Mouse (Mus musculus) stomach, postnatal 0 days (tissue): Measurements from ENCODE around the gene Spsb1. TPM values are rescaled to one million over a fixed set of nuclear protein-coding genes. Genes with fewer than 3 reads are reported as not detected.

ENCODE experiments used
- ATAC-seq: fragments of 200-750 bp; cut with Nextera tagmentation; 2 replicates; pipeline ENCODE4 v1.8.0; 2017; ENCODE audit not compliant: low FRiP score, low TSS enrichment
- DNase-seq: peaks from one replicate; pipeline ENCODE4 v3.0.0-alpha.2; 2016; ENCODE audit warnings: low spot score
- H3K27ac ChIP-seq: fragments of 300-500 bp; sonication (generic); replicated peaks from 2 replicates; pipeline ENCODE4 v1.5.1; 2014; ENCODE audit warnings: mild to moderate bottlenecking, control low read depth
- H3K27me3 ChIP-seq: fragments of 300-500 bp; sonication (generic); 2 replicates; pipeline ENCODE4 v1.6.1; 2014; ENCODE audit warnings: low read length; ENCODE audit not compliant: control insufficient read depth, insufficient read depth
- H3K36me3 ChIP-seq: fragments of 300-500 bp; sonication (generic); 2 replicates; pipeline ENCODE4 v1.6.1; 2014; ENCODE audit warnings: low read length, mixed read lengths; ENCODE audit not compliant: control insufficient read depth, insufficient read depth
- H3K4me1 ChIP-seq: fragments of 300-500 bp; sonication (generic); replicated peaks from 2 replicates; pipeline ENCODE4 v1.6.1; 2014; ENCODE audit warnings: antibody characterized with exemption; ENCODE audit not compliant: control insufficient read depth, insufficient read depth
- H3K4me2 ChIP-seq: fragments of 300-500 bp; sonication (generic); replicated peaks from 2 replicates; pipeline ENCODE4 v1.6.1; 2014; ENCODE audit warnings: low read depth, mild to moderate bottlenecking, control low read depth, moderate library complexity
- H3K4me3 ChIP-seq: fragments of 300-500 bp; sonication (generic); 2 replicates; pipeline ENCODE4 v1.5.1; 2014; ENCODE audit warnings: low read depth, low read length, control low read depth
- H3K9ac ChIP-seq: fragments of 300-500 bp; sonication (generic); 2 replicates; pipeline ENCODE4 v1.6.1; 2014; ENCODE audit warnings: mild to moderate bottlenecking, low read length, control low read depth, mixed read lengths
- H3K9me3 ChIP-seq: fragments of 300-500 bp; sonication (generic); 2 replicates; pipeline ENCODE4 v1.6.1; 2016; ENCODE audit warnings: low read length; ENCODE audit not compliant: control insufficient read depth
- CTCF ChIP-seq: IDR thresholded peaks from 2 replicates; pipeline ENCODE4 v1.5.1; 2016; ENCODE audit warnings: antibody characterized with exemption, low read depth, mild to moderate bottlenecking, moderate library complexity
- EP300 ChIP-seq: optimal IDR thresholded peaks from 2 replicates; pipeline ENCODE3; 2016; ENCODE audit warnings: antibody characterized with exemption
- WGBS: fragments of 180-500 bp; shearing (Covaris S2); extraction: QIAGEN DNeasy Blood & Tissue Kit; methylation state at CpG from one replicate; pipeline ENCODE4 v1.1.7; 2014; 5-methylcytosine and 5-hydroxymethylcytosine counted together
- polyA plus RNA-seq: library from polyadenylated mRNA; unstranded; fragments of >200 nt; fragmentation: Nextera tagmentation; extraction: Ambion mirVana; gene quantifications from 2 replicates; pipeline ENCODE4 v1.2.1, GENCODE M21; 2015

The Spsb1 gene
- polyA plus RNA-seq, 1 experiment from 2014 or later = 13.1 TPM

- DNase-seq (no peak), ATAC-seq (peak; percentile 19; the same call in 1 of the 2 replicates)
- Histone ChIP-seq H3K27ac (no peak overlapping the region; the same call in 1 of the 2 replicates), H3K9me3 (no peaks in the 10 kb centered on the region), H3K36me3 (no peaks in the 10 kb centered on the region), H3K4me1 (peaks cover 9% of the 10 kb centered on the region), H3K27me3 (no peaks in the 10 kb centered on the region; the same call in 1 of the 2 replicates), H3K9ac (no peak overlapping the region), H3K4me3 (no peak overlapping the region), H3K4me2 (no peak overlapping the region)
- 35% methylated on average over 9 of the region's 9 CpGs for WGBS
- TF ChIP-seq EP300 (no peak), CTCF (no peak)
Observed at GRCm38 (mm10) chr4:149945194-149945593, 9.6 kb downstream of the Spsb1 start.

DNA sequence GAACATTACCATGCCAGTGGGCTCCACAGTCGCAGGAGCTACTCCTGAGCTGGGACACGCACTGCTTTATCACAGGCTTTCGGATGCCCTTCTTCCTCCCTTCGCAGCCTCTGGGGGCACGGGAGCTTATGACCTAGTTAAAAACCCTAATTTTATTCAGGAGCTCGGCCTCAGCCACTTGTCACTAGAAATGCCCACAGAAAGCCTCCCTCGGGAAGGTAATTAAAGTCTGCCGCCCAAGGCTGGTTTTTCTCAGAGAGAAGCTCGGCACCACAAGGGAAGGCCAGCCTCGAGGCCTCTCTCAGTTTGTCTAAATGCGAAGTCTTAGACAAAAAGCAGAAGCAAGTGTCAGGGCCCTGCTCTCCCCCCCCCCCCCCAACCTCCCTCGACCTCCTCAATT, 10.6 kb downstream of the Spsb1 start:
- Histone ChIP-seq H3K27ac (0 out of 2 replicates have a peak overlapping the region, but pooled peaks have one; percentile 30), H3K9ac (no peak overlapping the region), H3K4me2 (no peak overlapping the region), H3K36me3 (no peaks in the 10 kb centered on the region), H3K4me1 (peaks cover 9% of the 10 kb centered on the region), H3K4me3 (no peak overlapping the region), H3K9me3 (no peaks in the 10 kb centered on the region), H3K27me3 (no peaks in the 10 kb centered on the region; the same call in 1 of the 2 replicates)
- TF ChIP-seq EP300 = no peak
- TF ChIP-seq CTCF = no peak
- 53% methylated on average over 12 of the region's 12 CpGs for WGBS
- no peak for ATAC-seq
- DNase-seq = no peak

GRCm38 (mm10) chr4:149942831-149943741, 11.8 kb downstream of the Spsb1 start:
- Histone ChIP-seq H3K4me1 (peaks cover 9% of the 10 kb centered on the region), H3K9ac (peak overlapping the region; percentile 13; the same call in 1 of the 2 replicates), H3K36me3 (no peaks in the 10 kb centered on the region), H3K4me3 (no peak overlapping the region), H3K4me2 (no peak overlapping the region), H3K27me3 (no peaks in the 10 kb centered on the region), H3K9me3 (no peaks in the 10 kb centered on the region), H3K27ac (peak overlapping the region; percentile 53)
- 41% methylated on average over 10 of the region's 10 CpGs for WGBS
- no peak for TF ChIP-seq EP300
- DNase-seq (no peak), ATAC-seq (no peak)

DNA sequence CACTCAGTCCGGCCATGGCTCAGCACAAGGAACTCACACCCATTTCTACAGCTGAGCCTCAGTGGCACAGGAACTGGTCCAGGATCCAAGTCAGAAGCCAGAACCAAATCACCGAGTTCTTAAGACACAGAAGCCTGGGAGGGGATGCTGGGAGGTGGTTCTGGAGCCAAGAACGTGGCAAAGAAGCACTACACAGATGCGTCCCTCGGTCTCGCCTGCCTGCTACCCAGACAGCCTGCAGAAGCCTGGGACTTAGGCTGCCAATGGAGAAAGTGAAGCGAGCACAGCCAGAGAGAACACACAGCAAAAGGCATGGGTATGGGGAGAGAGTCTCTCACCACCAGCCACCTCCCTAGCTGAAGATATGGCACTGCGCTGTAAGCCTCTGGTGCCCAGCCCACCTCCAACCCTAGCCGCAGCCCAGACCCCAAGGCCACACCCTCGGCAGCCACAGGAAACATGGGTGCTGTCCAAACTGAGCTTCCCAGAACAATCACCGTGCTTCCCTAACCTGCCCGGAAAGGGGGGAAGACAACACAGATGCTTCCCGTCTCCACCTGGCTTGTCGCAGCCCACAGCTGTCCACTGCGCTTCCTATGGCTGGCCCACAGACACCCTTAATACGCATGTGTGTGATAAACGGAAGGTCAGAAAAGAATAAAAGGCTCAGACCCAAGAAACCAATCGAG, 13.6 kb downstream of the Spsb1 start:
- no peak for TF ChIP-seq CTCF
- no peak for TF ChIP-seq EP300
- H3K4me3 ChIP-seq = no peak overlapping the region
- H3K4me1 ChIP-seq = peaks cover 7% of the 10 kb centered on the region
- H3K27me3 ChIP-seq = no peaks in the 10 kb centered on the region
- no peak overlapping the region for H3K27ac ChIP-seq
- H3K4me2 ChIP-seq = no peak overlapping the region
- DNase-seq (no peak), ATAC-seq (peak; percentile 5; the same call in 1 of the 2 replicates)
- H3K9me3 ChIP-seq = no peaks in the 10 kb centered on the region
- 57% methylated on average over 18 of the region's 18 CpGs for WGBS
- no peak overlapping the region for H3K9ac ChIP-seq
- H3K36me3 ChIP-seq = no peaks in the 10 kb centered on the region

- Histone ChIP-seq H3K27ac (no peak overlapping the region), H3K9me3 (no peaks in the 10 kb centered on the region), H3K9ac (no peak overlapping the region), H3K4me3 (no peak overlapping the region), H3K4me1 (peaks cover 7% of the 10 kb centered on the region), H3K4me2 (no peak overlapping the region), H3K27me3 (no peaks in the 10 kb centered on the region), H3K36me3 (no peaks in the 10 kb centered on the region)
- ATAC-seq (no peak), DNase-seq (no peak)
- no peak for TF ChIP-seq CTCF
- no peak for TF ChIP-seq EP300
- 18% methylated on average over 8 of the region's 8 CpGs for WGBS
Observed at GRCm38 (mm10) chr4:149938701-149939100, 16.1 kb downstream of the Spsb1 start.
